Mouse (Mus musculus) hindbrain, embryonic 16.5 days (tissue): ENCODE data around the gene Nmrk2. TPM values are rescaled to one million over a fixed set of nuclear protein-coding genes. Genes with fewer than 3 reads are reported as not detected.
A peak's percentile ranks its signal among the peaks of the same experiment; 100 is the strongest.
"Not testable (repeated sequence)": the region's sequence is repeated elsewhere in the genome, so short reads cannot be mapped to it uniquely, and the experiment has no call there.

ENCODE experiments used
- ATAC-seq: fragments of 200-750 bp; cut with Nextera tagmentation; 2 replicates; pipeline ENCODE4 v1.8.0; 2017; ENCODE audit warnings: moderate TSS enrichment, moderate library complexity
- H3K27ac ChIP-seq: fragments of 300-500 bp; sonication (generic); 2 replicates; pipeline ENCODE4 v1.5.1; 2014; ENCODE audit warnings: low read depth, mild to moderate bottlenecking, control low read depth, low read length, moderate library complexity
- H3K27me3 ChIP-seq: fragments of 300-500 bp; sonication (generic); replicated peaks from 2 replicates; pipeline ENCODE4 v1.6.1; 2014; ENCODE audit warnings: low read length; ENCODE audit not compliant: control insufficient read depth, insufficient read depth
- H3K36me3 ChIP-seq: fragments of 300-500 bp; sonication (generic); 2 replicates; pipeline ENCODE4 v1.6.1; 2014; ENCODE audit warnings: mild to moderate bottlenecking, low read length, moderate library complexity, mixed read lengths; ENCODE audit not compliant: control insufficient read depth, insufficient read depth
- H3K4me1 ChIP-seq: fragments of 300-500 bp; sonication (generic); 2 replicates; pipeline ENCODE4 v1.6.1; 2014; ENCODE audit warnings: low read depth, low read length; ENCODE audit not compliant: control insufficient read depth, insufficient read depth
- H3K4me2 ChIP-seq: fragments of 300-500 bp; sonication (generic); 2 replicates; pipeline ENCODE4 v1.6.1; 2014; ENCODE audit warnings: mild to moderate bottlenecking, low read length, control low read depth, moderate library complexity
- H3K4me3 ChIP-seq: fragments of 300-500 bp; sonication (generic); 2 replicates; pipeline ENCODE4 v1.5.1; 2014; ENCODE audit warnings: mild to moderate bottlenecking, low read length, control low read depth, moderate library complexity
- H3K9ac ChIP-seq: fragments of 300-500 bp; sonication (generic); 2 replicates; pipeline ENCODE4 v1.6.1; 2014; ENCODE audit warnings: low read depth, mild to moderate bottlenecking, control low read depth, low read length, moderate library complexity
- H3K9me3 ChIP-seq: fragments of 300-500 bp; sonication (generic); 2 replicates; pipeline ENCODE4 v1.6.1; 2014; ENCODE audit warnings: mild to moderate bottlenecking, low read length, moderate library complexity; ENCODE audit not compliant: control insufficient read depth
- WGBS: fragments of 180-500 bp; shearing (Covaris S2); extraction: QIAGEN DNeasy Blood & Tissue Kit; methylation state at CpG from one replicate; pipeline ENCODE4 v1.1.7; 2014; 5-methylcytosine and 5-hydroxymethylcytosine counted together
- polyA plus RNA-seq: library from polyadenylated mRNA; unstranded; fragments of >200 nt; fragmentation: Nextera tagmentation; extraction: Ambion mirVana; gene quantifications from 2 replicates; pipeline ENCODE4 v1.2.1, GENCODE M21; 2015

The Nmrk2 gene
- polyA plus RNA-seq, 1 experiment from 2014 or later: 0.24 TPM

- peak overlapping the region; percentile 72 for H3K9ac ChIP-seq
- H3K36me3 ChIP-seq: peaks cover 27% of the 10 kb centered on the region
- H3K4me2 ChIP-seq: peak overlapping the region; percentile 67
- WGBS: 10% methylated on average over 4 of the region's 4 CpGs
- H3K27me3 ChIP-seq, ATAC-seq, H3K9me3 ChIP-seq: not testable (repeated sequence)
- H3K4me1 ChIP-seq: peaks cover 45% of the 10 kb centered on the region
- H3K4me3 ChIP-seq: peak overlapping the region; percentile 38
- H3K27ac ChIP-seq: peak overlapping the region; percentile 93
Measured at GRCm38 (mm10) chr10:81175345-81175701, 26.5 kb downstream of the Nmrk2 start.

DNA sequence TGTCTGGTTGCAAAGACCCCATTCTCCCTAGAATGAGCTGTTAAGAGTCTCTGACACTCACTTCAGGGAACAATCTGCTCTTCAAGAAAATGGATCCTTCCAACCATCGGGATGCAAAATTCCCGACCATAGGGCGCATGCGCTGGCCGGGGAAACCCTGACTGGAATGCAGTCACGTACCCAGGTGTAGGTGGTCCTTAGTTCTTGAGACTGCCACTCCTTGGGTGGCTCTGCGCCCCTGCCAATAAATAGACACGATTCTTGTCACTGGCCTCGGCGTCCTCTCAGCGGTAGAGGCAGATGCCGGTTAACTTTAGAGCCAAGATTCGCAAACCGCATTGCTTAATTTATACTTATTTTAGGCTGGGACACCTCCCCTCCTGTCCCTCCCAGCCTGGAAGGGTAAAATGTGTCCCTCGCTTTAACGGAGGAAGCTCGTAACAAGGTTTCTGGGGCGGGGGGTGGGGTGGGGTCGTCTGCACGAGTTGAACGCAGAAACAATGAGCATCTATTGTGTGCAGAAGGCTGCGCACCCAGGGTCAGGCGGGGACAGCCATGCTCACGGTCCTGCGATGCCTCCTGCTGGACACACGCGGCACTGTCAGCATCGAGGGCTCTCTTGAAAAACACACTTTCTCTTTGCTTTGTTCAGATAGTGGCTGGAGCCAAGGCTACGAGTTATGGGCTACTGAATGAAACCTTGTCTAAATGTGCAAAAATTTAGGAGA lies 27.1 kb downstream of the Nmrk2 start:
- H3K27ac ChIP-seq: peak overlapping the region; percentile 93
- H3K4me1 ChIP-seq: peaks cover 45% of the 10 kb centered on the region
- ATAC-seq: peak; percentile 70
- peak overlapping the region; percentile 67 for H3K4me2 ChIP-seq
- WGBS: 2% methylated on average over 29 of the region's 29 CpGs
- peaks cover 22% of the 10 kb centered on the region for H3K36me3 ChIP-seq
- H3K4me3 ChIP-seq: peak overlapping the region; percentile 38
- peak overlapping the region; percentile 72 for H3K9ac ChIP-seq
- no peaks in the 10 kb centered on the region for H3K27me3 ChIP-seq
- H3K9me3 ChIP-seq: no peaks in the 10 kb centered on the region

- no peaks in the 10 kb centered on the region for H3K27me3 ChIP-seq
- peaks cover 6% of the 10 kb centered on the region; the same call in 1 of the 2 replicates for H3K36me3 ChIP-seq
- peak overlapping the region; percentile 63 for H3K9ac ChIP-seq
- no peaks in the 10 kb centered on the region for H3K9me3 ChIP-seq
- H3K27ac ChIP-seq: peak overlapping the region; percentile 85
- peak; percentile 12 for ATAC-seq
- peak overlapping the region; percentile 14 for H3K4me3 ChIP-seq
- peaks cover 42% of the 10 kb centered on the region for H3K4me1 ChIP-seq
- 6% methylated on average over 21 of the region's 21 CpGs for WGBS
- H3K4me2 ChIP-seq: peak overlapping the region; percentile 55
Measured at GRCm38 (mm10) chr10:81173132-81173531, 28.7 kb downstream of the Nmrk2 start.

DNA sequence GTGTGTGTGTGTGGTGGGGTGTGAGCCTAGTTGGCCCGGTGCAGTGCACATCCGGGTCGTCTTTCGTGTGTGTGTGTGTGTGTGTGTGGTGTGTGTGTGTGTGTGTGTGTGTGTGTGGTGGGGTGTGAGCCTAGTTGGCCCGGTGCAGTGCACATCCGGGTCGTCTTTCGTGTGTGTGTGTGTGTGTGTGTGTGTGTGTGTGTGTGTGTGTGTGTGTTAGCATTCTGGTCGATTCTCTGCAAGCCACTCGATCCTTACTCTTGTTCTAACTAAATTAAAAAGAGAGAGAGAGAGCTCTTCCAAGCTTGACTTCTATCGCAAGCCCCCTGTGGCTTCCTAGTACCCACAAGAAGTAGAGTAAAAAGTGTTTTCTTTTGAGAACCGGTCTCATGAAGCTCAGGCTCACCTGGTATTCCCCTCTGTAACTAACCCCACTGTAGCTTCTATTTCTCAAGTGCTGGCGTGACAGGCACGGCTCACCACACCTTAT lies 32.4 kb downstream of the Nmrk2 start:
- not testable (repeated sequence) for H3K36me3 ChIP-seq, H3K4me3 ChIP-seq, H3K27me3 ChIP-seq, ATAC-seq, H3K9ac ChIP-seq, H3K27ac ChIP-seq, H3K9me3 ChIP-seq
- Histone ChIP-seq H3K4me1 (peaks cover 34% of the 10 kb centered on the region), H3K4me2 (peak overlapping the region; percentile 0; the same call in 1 of the 2 replicates)
- WGBS: 39% methylated on average over 6 of the region's 14 CpGs

- no peaks in the 10 kb centered on the region for H3K9me3 ChIP-seq
- H3K4me3 ChIP-seq: peak overlapping the region; percentile 40
- peak; percentile 44 for ATAC-seq
- peak overlapping the region; percentile 80 for H3K27ac ChIP-seq
- H3K4me1 ChIP-seq: peaks cover 26% of the 10 kb centered on the region
- peak overlapping the region; percentile 94 for H3K4me2 ChIP-seq
- no peaks in the 10 kb centered on the region for H3K27me3 ChIP-seq
- H3K36me3 ChIP-seq: peaks cover under 1% of the 10 kb centered on the region; the same call in 1 of the 2 replicates
- 6% methylated on average over 29 of the region's 29 CpGs for WGBS
- H3K9ac ChIP-seq: peak overlapping the region; percentile 64
Measured at GRCm38 (mm10) chr10:81168521-81169244, 33.2 kb downstream of the Nmrk2 start.

GRCm38 (mm10) chr10:81168087-81168431 lies 33.8 kb downstream of the Nmrk2 start:
- peak overlapping the region; percentile 40 for H3K4me3 ChIP-seq
- H3K36me3 ChIP-seq: peaks cover 5% of the 10 kb centered on the region; the same call in 1 of the 2 replicates
- no peaks in the 10 kb centered on the region for H3K27me3 ChIP-seq
- H3K9me3 ChIP-seq: no peaks in the 10 kb centered on the region
- peak overlapping the region; percentile 80 for H3K27ac ChIP-seq
- peaks cover 21% of the 10 kb centered on the region for H3K4me1 ChIP-seq
- peak overlapping the region; percentile 94 for H3K4me2 ChIP-seq
- peak overlapping the region; percentile 64 for H3K9ac ChIP-seq
- ATAC-seq: peak; percentile 49
- 5% methylated on average over 5 of the region's 5 CpGs for WGBS

DNA sequence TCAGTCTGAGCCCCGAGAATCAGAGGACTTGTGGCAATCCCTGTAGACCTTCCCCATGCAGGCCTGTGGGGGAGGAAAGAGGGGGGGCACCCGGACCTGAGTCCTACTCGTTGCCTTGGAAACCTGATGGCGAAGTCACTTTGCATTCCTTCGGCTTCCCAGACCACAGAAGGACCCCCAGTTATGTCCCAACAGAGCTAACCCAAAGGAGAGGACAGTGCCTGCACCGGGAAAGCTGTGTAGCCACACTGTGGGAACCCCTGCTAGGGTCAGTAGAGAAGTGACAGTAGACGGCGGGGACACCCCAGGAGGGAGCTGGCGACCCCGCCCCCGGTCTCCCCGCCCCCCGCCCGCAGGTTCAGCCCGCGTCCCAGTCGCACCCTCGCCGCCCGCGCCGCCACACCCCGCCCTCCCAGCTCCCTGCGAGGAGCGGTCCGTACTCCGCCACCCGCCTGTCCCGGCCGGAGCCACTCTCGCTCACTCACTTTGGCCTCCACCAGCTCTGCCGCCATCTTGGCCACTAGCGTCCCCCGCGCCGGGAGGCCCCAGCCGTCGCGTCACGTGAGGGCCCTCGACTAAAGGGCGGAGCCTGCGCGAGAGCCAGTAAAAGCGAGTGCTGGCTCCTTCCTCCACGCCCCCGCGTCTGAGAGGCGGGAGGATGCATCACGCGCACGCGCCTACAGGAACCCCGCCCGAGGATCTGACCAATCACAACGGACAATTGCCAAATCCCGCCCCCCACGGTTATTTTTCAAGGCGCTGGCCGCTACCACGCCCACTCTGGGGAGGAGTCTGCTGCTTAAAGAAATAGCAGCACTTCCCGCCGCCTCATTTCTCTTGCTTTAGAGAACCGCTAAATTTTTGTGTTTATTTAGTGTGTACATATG lies 34.4 kb downstream of the Nmrk2 start, which contains the start of gene Pias4:
Pias4 (minus strand) TSS at position 724 of the 887 bp plus-strand sequence.
- H3K4me1 ChIP-seq: peaks cover 18% of the 10 kb centered on the region
- H3K9me3 ChIP-seq: no peaks in the 10 kb centered on the region
- no peaks in the 10 kb centered on the region for H3K27me3 ChIP-seq
- H3K9ac ChIP-seq: peak within 1 kb of the TSS; percentile 85
- peak; percentile 86 for ATAC-seq
- H3K27ac ChIP-seq: peak within 1 kb of the TSS; percentile 80
- peaks cover 5% of the 10 kb centered on the region; the same call in 1 of the 2 replicates for H3K36me3 ChIP-seq
- 0% methylated on average over 59 of the region's 64 CpGs for WGBS
- peak within 1 kb of the TSS; percentile 94 for H3K4me2 ChIP-seq
- peak within 1 kb of the TSS; percentile 81 for H3K4me3 ChIP-seq

DNA sequence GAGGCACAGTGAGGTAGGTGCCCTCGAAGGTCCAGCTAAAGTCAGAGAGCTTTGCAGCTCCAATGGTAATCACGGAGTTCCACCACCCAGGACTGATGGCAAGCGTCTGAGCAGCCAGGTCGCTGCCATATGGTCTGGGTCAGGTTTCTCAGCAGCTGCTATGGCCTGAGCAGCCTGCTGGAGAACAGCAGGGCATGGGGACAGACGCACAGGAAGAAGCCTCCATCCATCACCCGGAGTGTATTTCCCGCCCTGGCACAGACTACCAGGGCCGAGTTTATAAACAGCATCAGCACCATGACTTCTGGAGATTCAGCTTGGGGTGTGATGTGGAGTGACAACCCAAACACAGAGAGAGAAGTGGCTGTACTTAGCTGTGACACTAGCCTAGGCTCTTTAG lies 36.7 kb downstream of the Nmrk2 start:
- no peak overlapping the region for H3K4me3 ChIP-seq
- no peak overlapping the region for H3K4me2 ChIP-seq
- no peaks in the 10 kb centered on the region for H3K9me3 ChIP-seq
- 77% methylated on average over 8 of the region's 8 CpGs for WGBS
- peaks cover 18% of the 10 kb centered on the region for H3K4me1 ChIP-seq
- no peak overlapping the region for H3K9ac ChIP-seq
- H3K36me3 ChIP-seq: peaks cover 14% of the 10 kb centered on the region; the same call in 1 of the 2 replicates
- H3K27ac ChIP-seq: no peak overlapping the region
- H3K27me3 ChIP-seq: no peaks in the 10 kb centered on the region
- no peak for ATAC-seq
